Mouse (Mus musculus) MEL (cell line): ENCODE measurements around the gene Rad50. TPM values are rescaled to one million over a fixed set of nuclear protein-coding genes. Genes with fewer than 3 reads are reported as not detected.

Experiments
- DNase-seq: peaks from one replicate; pipeline ENCODE4 v3.0.0; 2011; ENCODE audit warnings: low read depth, low spot score
- H3K27ac ChIP-seq: 2 replicates; pipeline ENCODE4 v1.5.1; 2012; ENCODE audit warnings: low read depth, mild to moderate bottlenecking, control low read depth, low read length, moderate library complexity; ENCODE audit not compliant: control insufficient read depth
- H3K27me3 ChIP-seq, 2 experiments: fragments of 150-350 bp in 1 of 2; sonication (generic) in 1 of 2; 2 replicates each; pipeline ENCODE4 v1.6.1; 2012; ENCODE audit warnings: low read length in 2 of 2, mild to moderate bottlenecking in 2 of 2, improper control_type of control experiment in 1 of 2, moderate library complexity in 1 of 2; ENCODE audit not compliant: insufficient read depth in 2 of 2, control insufficient read depth in 1 of 2
- H3K36me3 ChIP-seq, 2 experiments: 2 replicates each; pipeline ENCODE4 v1.6.1; 2012 to 2014; ENCODE audit warnings: low read length in 2 of 2, improper control_type of control experiment in 1 of 2, inconsistent platforms in 1 of 2, mild to moderate bottlenecking in 1 of 2; ENCODE audit not compliant: insufficient read depth in 2 of 2, control insufficient read depth in 1 of 2
- H3K4me1 ChIP-seq, 2 experiments: fragments of 150-350 bp in 1 of 2; sonication (generic) in 1 of 2; 2 replicates each; pipeline ENCODE4 v1.6.1; 2012; ENCODE audit warnings: low read length in 2 of 2, improper control_type of control experiment in 1 of 2, mild to moderate bottlenecking in 1 of 2; ENCODE audit not compliant: insufficient read depth in 2 of 2, control insufficient read depth in 1 of 2
- H3K4me3 ChIP-seq, 2 experiments: fragments of 150-350 bp in 1 of 2; sonication (generic) in 1 of 2; 2 replicates each; pipeline ENCODE4 v1.5.1; 2012; ENCODE audit warnings: low read depth in 2 of 2, low read length in 2 of 2, mild to moderate bottlenecking in 2 of 2, moderate library complexity in 2 of 2, control low read depth in 1 of 2, improper control_type of control experiment in 1 of 2; ENCODE audit not compliant: control insufficient read depth in 1 of 2, insufficient read depth in 1 of 2
- H3K79me2 ChIP-seq: 2 replicates; pipeline ENCODE4 v1.6.1; 2012; ENCODE audit warnings: mild to moderate bottlenecking, low read length, moderate library complexity; ENCODE audit not compliant: control insufficient read depth, poor library complexity, insufficient read depth
- H3K9ac ChIP-seq: 2 replicates; pipeline ENCODE4 v1.6.1; 2012; ENCODE audit warnings: low read depth, mild to moderate bottlenecking, control low read depth, low read length, moderate library complexity; ENCODE audit not compliant: control insufficient read depth, poor library complexity, severe bottlenecking
- H3K9me3 ChIP-seq: fragments of 150-350 bp; sonication (generic); replicated peaks from 2 replicates; pipeline ENCODE4 v1.6.1; 2012; ENCODE audit warnings: mild to moderate bottlenecking, low read length, improper control_type of control experiment, moderate library complexity; ENCODE audit not compliant: insufficient read depth
- BHLHE40 ChIP-seq: IDR thresholded peaks from 2 replicates; pipeline ENCODE4 v1.6.1; 2012; ENCODE audit warnings: low read depth, mild to moderate bottlenecking, inconsistent platforms, low read length, improper control_type of control experiment, borderline replicate concordance
- CTCF ChIP-seq, 3 experiments: IDR thresholded peaks in 2 of 3; conservative IDR thresholded peaks in 1 of 3; 2 replicates each; pipeline ENCODE4 v1.5.1; 2011 to 2012; ENCODE audit warnings: low read length in 3 of 3, low read depth in 2 of 3, mild to moderate bottlenecking in 2 of 3, improper control_type of control experiment in 1 of 3, inconsistent platforms in 1 of 3, mixed read lengths in 1 of 3, moderate library complexity in 1 of 3; ENCODE audit not compliant: control insufficient read depth in 1 of 3, insufficient read depth in 1 of 3, poor library complexity in 1 of 3, severe bottlenecking in 1 of 3
- EP300 ChIP-seq, 2 experiments: IDR thresholded peaks; 2 replicates each; pipeline ENCODE4 v1.6.1; 2011; ENCODE audit warnings: improper control_type of control experiment in 2 of 2, low read length in 2 of 2, low read depth in 1 of 2, mild to moderate bottlenecking in 1 of 2
- GABPA ChIP-seq: IDR thresholded peaks from 2 replicates; pipeline ENCODE4 v1.6.1; 2012; ENCODE audit warnings: low read depth, mild to moderate bottlenecking, inconsistent platforms, low read length, improper control_type of control experiment, moderate library complexity
- GATA1 ChIP-seq: IDR thresholded peaks from 2 replicates; pipeline ENCODE4 v1.6.1; 2011; ENCODE audit warnings: low read depth, low read length, improper control_type of control experiment
- JUND ChIP-seq: IDR thresholded peaks from 2 replicates; pipeline ENCODE4 v1.6.1; 2011; ENCODE audit warnings: low read depth, mild to moderate bottlenecking, improper control_type of control experiment, low read length
- MAX ChIP-seq: IDR thresholded peaks from 2 replicates; pipeline ENCODE4 v1.6.1; 2011; ENCODE audit warnings: low read length, improper control_type of control experiment
- MXI1 ChIP-seq: IDR thresholded peaks from 2 replicates; pipeline ENCODE4 v1.6.1; 2011; ENCODE audit warnings: mild to moderate bottlenecking, low read depth, low read length, improper control_type of control experiment
- MYB ChIP-seq: IDR thresholded peaks from 2 replicates; pipeline ENCODE4 v1.6.1; 2011; ENCODE audit warnings: mild to moderate bottlenecking, low read depth, low read length, improper control_type of control experiment
- MYC ChIP-seq: IDR thresholded peaks from 2 replicates; pipeline ENCODE4 v1.6.1; 2011; ENCODE audit warnings: low read depth, mild to moderate bottlenecking, low read length, improper control_type of control experiment, moderate library complexity
- POLR2A ChIP-seq, 2 experiments: IDR thresholded peaks; 2 replicates each; pipeline ENCODE4 v1.6.1; 2011 to 2012; ENCODE audit warnings: low read length in 2 of 2, mild to moderate bottlenecking in 2 of 2, control low read depth in 1 of 2, improper control_type of control experiment in 1 of 2, low read depth in 1 of 2, moderate library complexity in 1 of 2; ENCODE audit not compliant: control insufficient read depth in 1 of 2, insufficient read depth in 1 of 2, poor library complexity in 1 of 2
- POLR2AphosphoS2 ChIP-seq: IDR thresholded peaks from 2 replicates; pipeline ENCODE4 v1.6.1; 2011; ENCODE audit warnings: low read length, improper control_type of control experiment
- POLR2AphosphoS5 ChIP-seq: IDR thresholded peaks from 2 replicates; pipeline ENCODE4 v1.6.1; 2012; ENCODE audit warnings: low read depth, borderline replicate concordance, mild to moderate bottlenecking, inconsistent platforms, low read length, moderate library complexity, mixed read lengths
- RAD21 ChIP-seq: IDR thresholded peaks from 2 replicates; pipeline ENCODE4 v1.6.1; 2011; ENCODE audit warnings: mild to moderate bottlenecking, low read depth, low read length, improper control_type of control experiment
- RCOR1 ChIP-seq: IDR thresholded peaks from 2 replicates; pipeline ENCODE4 v1.6.1; 2012; ENCODE audit warnings: low read depth, mild to moderate bottlenecking, inconsistent platforms, low read length, improper control_type of control experiment
- SIN3A ChIP-seq: IDR thresholded peaks from 2 replicates; pipeline ENCODE4 v1.6.1; 2012; ENCODE audit warnings: low read length, improper control_type of control experiment, inconsistent platforms
- SMC3 ChIP-seq: IDR thresholded peaks from 2 replicates; pipeline ENCODE4 v1.6.1; 2011; ENCODE audit warnings: low read depth, low read length, improper control_type of control experiment
- TAL1 ChIP-seq: IDR thresholded peaks from 2 replicates; pipeline ENCODE4 v1.6.1; 2012; ENCODE audit warnings: mild to moderate bottlenecking, inconsistent platforms, low read length, moderate library complexity, mixed read lengths
- USF1 ChIP-seq: IDR thresholded peaks from 2 replicates; pipeline ENCODE4 v1.6.1; 2014; ENCODE audit warnings: low read depth, mild to moderate bottlenecking, inconsistent platforms, low read length, improper control_type of control experiment, moderate library complexity
- USF2 ChIP-seq, 2 experiments: IDR thresholded peaks; 2 replicates each; pipeline ENCODE4 v1.6.1; 2011 to 2012; ENCODE audit warnings: improper control_type of control experiment in 2 of 2, low read length in 2 of 2, borderline replicate concordance in 1 of 2, inconsistent platforms in 1 of 2, low read depth in 1 of 2, mild to moderate bottlenecking in 1 of 2; ENCODE audit not compliant: insufficient read depth in 1 of 2
- ZC3H11A ChIP-seq: IDR thresholded peaks from 2 replicates; pipeline ENCODE4 v1.6.1; 2012; ENCODE audit warnings: low read depth, mild to moderate bottlenecking, inconsistent platforms, low read length, improper control_type of control experiment
- polyA plus RNA-seq, 2 experiments: library from polyadenylated mRNA; stranded (reverse) in 1 of 2; unstranded in 1 of 2; fragments of >175 nt in 1 of 2; fragments of >200 nt in 1 of 2; gene quantifications; 2 replicates each; pipeline versions ENCODE4 v1.2.1 to v1.2.4; 2012; ENCODE audit warnings: low replicate concordance in 2 of 2, low read depth in 1 of 2; ENCODE audit not compliant: insufficient read length in 2 of 2, insufficient read depth in 1 of 2, missing spikeins in 1 of 2
- total RNA-seq: library from RNA; depleted of rRNA; stranded (reverse); fragments of 300-350 nt; gene quantifications from 2 replicates; pipeline ENCODE4 v1.2.3, GENCODE M21; 2012

Gene Rad50
- total and polyA plus RNA-seq, 3 experiments = 32.6 to 447 (median 44.6) TPM

DNA sequence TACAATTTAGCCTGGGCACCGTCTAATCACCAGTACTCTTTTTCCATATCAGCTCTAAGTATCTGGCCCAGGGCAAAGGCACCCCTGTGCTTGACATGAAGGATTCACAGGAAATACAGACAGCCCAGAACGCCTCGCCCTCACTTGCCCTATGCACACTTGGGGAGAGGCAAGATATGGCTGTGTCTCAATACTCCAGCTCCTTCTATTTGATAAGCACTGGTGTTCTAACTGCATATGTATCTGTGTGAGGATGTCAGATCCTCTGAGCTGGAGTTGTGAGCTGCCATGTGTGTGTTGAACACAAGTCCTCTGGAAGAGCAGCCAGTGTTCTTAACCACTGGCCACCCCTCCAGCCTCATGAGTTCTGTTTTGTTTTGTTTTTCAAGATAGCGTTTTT is 55.7 kb downstream of the Rad50 start (continued):
- TF ChIP-seq MXI1 = peak; percentile 27; the same call in 1 of the 2 replicates
- no peak for TF ChIP-seq POLR2A (IDR thresholded peaks at IDR 0.05; ENCODE audit: control insufficient read depth in 1 of 2, insufficient read depth in 1 of 2, low read depth in 1 of 2, low read length in 2 of 2, poor library complexity in 1 of 2)
- TF ChIP-seq JUND = no peak
- TF ChIP-seq USF2 (IDR thresholded peaks at IDR 0.05; ENCODE audit: borderline replicate concordance in 1 of 2, insufficient read depth in 1 of 2, low read depth in 1 of 2, low read length in 2 of 2) = no peak

DNA sequence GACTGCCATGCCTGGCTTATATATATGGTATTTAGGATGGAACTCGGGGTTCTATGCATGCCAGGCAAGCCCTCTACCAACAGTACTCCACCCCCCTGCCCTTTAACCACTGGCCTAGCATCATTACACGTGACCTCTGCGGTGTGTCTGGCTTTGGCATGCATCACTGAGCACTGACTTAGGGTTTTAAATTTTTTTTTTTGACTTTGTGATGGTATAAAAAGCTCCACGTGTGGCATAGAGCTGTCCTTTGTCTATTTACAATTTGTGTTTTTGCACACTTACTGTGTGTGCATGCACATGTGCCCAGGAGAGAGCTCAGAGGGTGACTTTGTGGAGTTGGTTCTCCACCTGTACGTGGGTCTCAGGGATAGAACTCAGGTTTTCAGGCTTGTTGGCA is 63.1 kb downstream of the Rad50 start:
- no peaks in the 10 kb centered on the region for H3K9me3 ChIP-seq
- H3K79me2 ChIP-seq = no peaks in the 10 kb centered on the region
- H3K36me3 ChIP-seq = peaks cover under 1 to 9% of the 10 kb centered on the region in 2 experiments; a peak in 3 of 4 replicates
- no peak for TF ChIP-seq SIN3A
- H3K27me3 ChIP-seq = no peaks in the 10 kb centered on the region
- H3K4me1 ChIP-seq = peaks cover 11 to 20% of the 10 kb centered on the region in 2 experiments
- H3K9ac ChIP-seq = no peak overlapping the region
- no peak overlapping the region for H3K27ac ChIP-seq
- DNase-seq = no peak
- H3K4me3 ChIP-seq = no peak overlapping the region

DNA sequence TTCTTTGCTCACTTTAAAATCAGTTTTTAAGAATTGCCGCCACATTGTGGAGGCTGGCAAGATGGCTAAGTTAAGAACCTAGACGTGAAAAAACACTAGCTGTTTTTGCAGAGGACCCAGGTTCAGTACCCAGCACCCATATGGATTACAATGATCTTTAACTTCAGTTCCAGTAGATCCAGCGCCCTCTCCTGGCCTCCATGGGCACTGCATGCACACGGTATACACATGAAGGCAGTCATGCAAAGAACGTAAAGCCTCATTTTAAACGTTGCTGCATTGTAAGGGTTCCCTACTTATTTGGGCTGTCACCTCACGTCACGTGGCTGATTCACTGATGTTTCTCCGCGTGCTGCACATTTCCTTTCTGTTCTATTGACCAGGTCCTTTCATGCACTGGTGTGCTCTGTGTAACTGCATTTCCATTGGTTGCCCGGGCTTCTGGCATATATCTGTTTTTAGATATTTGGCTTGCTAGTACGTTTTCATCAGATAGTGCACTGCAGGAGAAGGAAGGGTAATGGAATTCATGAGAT is 64.3 kb downstream of the Rad50 start:
- Histone ChIP-seq H3K4me1 (peaks cover 11 to 20% of the 10 kb centered on the region in 2 experiments), H3K27me3 (no peaks in the 10 kb centered on the region), H3K9ac (no peak overlapping the region; the same call in 1 of the 2 replicates), H3K9me3 (no peaks in the 10 kb centered on the region), H3K36me3 (peaks cover 0 to 9% of the 10 kb centered on the region in 2 experiments; a peak in 2 of 4 replicates), H3K4me3 (peak overlapping the region in 1 of 2 experiments; percentile 19; a peak in 1 of 4 replicates), H3K79me2 (no peaks in the 10 kb centered on the region), H3K27ac (no peak overlapping the region)
- TF ChIP-seq MAX = peak; percentile 18; the same call in 1 of the 2 replicates
- peak; percentile 70 for TF ChIP-seq RAD21
- TF ChIP-seq MYC = peak; percentile 82
- TF ChIP-seq MYB = 0 out of 2 replicates have a peak, but pooled peaks have one; percentile 7
- TF ChIP-seq GATA1 = peak; percentile 33; the same call in 1 of the 2 replicates
- TF ChIP-seq RCOR1 = no peak
- peak; percentile 47; the same call in 1 of the 2 replicates for TF ChIP-seq SIN3A
- TF ChIP-seq EP300 (IDR thresholded peaks at IDR 0.05; ENCODE audit: low read depth in 1 of 2, low read length in 2 of 2) = peak in 1 of 2 experiments; percentile 17; a peak in 2 of 4 replicates
- TF ChIP-seq POLR2AphosphoS2 = no peak
- TF ChIP-seq GABPA = no peak
- TF ChIP-seq MXI1 = peak; percentile 79
- no peak for TF ChIP-seq TAL1
- no peak for TF ChIP-seq POLR2AphosphoS5
- peak; percentile 22; the same call in 1 of the 2 replicates for TF ChIP-seq BHLHE40
- TF ChIP-seq CTCF (IDR thresholded peaks at IDR 0.05 in 2 of 3, conservative IDR thresholded peaks at IDR 0.05 in 1 of 3; ENCODE audit: control insufficient read depth in 1 of 3, insufficient read depth in 1 of 3, low read depth in 2 of 3, low read length in 3 of 3, poor library complexity in 1 of 3, severe bottlenecking in 1 of 3) = peak; percentile 78 to 94 (median 82)
- TF ChIP-seq SMC3 = peak; percentile 81
- peak; percentile 75 for TF ChIP-seq USF1
- TF ChIP-seq ZC3H11A = peak; percentile 76
- DNase-seq = peak; percentile 68
